Mouse (Mus musculus) testis, adult 2 months (tissue): Measurements from ENCODE around the gene Mrpl39. TPM values are rescaled to one million over a fixed set of nuclear protein-coding genes. Genes with fewer than 3 reads are reported as not detected.

Experiments used
- H3K27ac ChIP-seq: fragments of 200-500 bp; 2 replicates; pipeline ENCODE4 v1.5.1; 2012; ENCODE audit warnings: low read depth, low read length; ENCODE audit not compliant: control insufficient read depth, insufficient read depth
- H3K27me3 ChIP-seq: fragments of 200-500 bp; 2 replicates; pipeline ENCODE4 v1.6.1; 2012; ENCODE audit warnings: mild to moderate bottlenecking, low read length, moderate library complexity; ENCODE audit not compliant: control insufficient read depth, insufficient read depth
- H3K36me3 ChIP-seq: fragments of 200-500 bp; 2 replicates; pipeline ENCODE4 v1.6.1; 2012; ENCODE audit warnings: mild to moderate bottlenecking, low read length; ENCODE audit not compliant: control insufficient read depth, insufficient read depth
- H3K4me1 ChIP-seq: fragments of 200-500 bp; 2 replicates; pipeline ENCODE4 v1.6.1; 2012; ENCODE audit warnings: low read length; ENCODE audit not compliant: control insufficient read depth, insufficient read depth
- H3K4me3 ChIP-seq: fragments of 200-500 bp; 2 replicates; pipeline ENCODE4 v1.5.1; 2012; ENCODE audit warnings: low read depth, mild to moderate bottlenecking, low read length, moderate library complexity, mixed read lengths; ENCODE audit not compliant: control insufficient read depth
- CTCF ChIP-seq: fragments of 200-500 bp; IDR thresholded peaks from 2 replicates; pipeline ENCODE4 v1.5.1; 2012; ENCODE audit warnings: low read depth, mild to moderate bottlenecking, inconsistent platforms, low read length, moderate library complexity; ENCODE audit not compliant: control insufficient read depth, insufficient read depth, insufficient replicate concordance
- POLR2A ChIP-seq: fragments of 200-500 bp; IDR thresholded peaks from 2 replicates; pipeline ENCODE4 v1.6.1; 2012; ENCODE audit warnings: low read depth, mild to moderate bottlenecking, inconsistent platforms, low read length, moderate library complexity; ENCODE audit not compliant: control insufficient read depth
- polyA plus RNA-seq: library from polyadenylated mRNA; depleted of rRNA; stranded (reverse); fragments of >200 nt; gene quantifications from 2 replicates; pipeline ENCODE4 v1.2.3, GENCODE M21; 2012

Gene Mrpl39
- polyA plus RNA-seq, 1 experiment, result 54.7 TPM

- Histone ChIP-seq H3K27ac (no peak overlapping the region), H3K4me3 (no peak overlapping the region), H3K4me1 (peaks cover 2% of the 10 kb centered on the region; the same call in 1 of the 2 replicates), H3K27me3 (no peaks in the 10 kb centered on the region), H3K36me3 (no peaks in the 10 kb centered on the region)
- TF ChIP-seq POLR2A (no peak), CTCF (no peak)
These were observed 35.3 kb upstream of the Mrpl39 start for GRCm38 (mm10) chr16:84770891-84771290.

DNA sequence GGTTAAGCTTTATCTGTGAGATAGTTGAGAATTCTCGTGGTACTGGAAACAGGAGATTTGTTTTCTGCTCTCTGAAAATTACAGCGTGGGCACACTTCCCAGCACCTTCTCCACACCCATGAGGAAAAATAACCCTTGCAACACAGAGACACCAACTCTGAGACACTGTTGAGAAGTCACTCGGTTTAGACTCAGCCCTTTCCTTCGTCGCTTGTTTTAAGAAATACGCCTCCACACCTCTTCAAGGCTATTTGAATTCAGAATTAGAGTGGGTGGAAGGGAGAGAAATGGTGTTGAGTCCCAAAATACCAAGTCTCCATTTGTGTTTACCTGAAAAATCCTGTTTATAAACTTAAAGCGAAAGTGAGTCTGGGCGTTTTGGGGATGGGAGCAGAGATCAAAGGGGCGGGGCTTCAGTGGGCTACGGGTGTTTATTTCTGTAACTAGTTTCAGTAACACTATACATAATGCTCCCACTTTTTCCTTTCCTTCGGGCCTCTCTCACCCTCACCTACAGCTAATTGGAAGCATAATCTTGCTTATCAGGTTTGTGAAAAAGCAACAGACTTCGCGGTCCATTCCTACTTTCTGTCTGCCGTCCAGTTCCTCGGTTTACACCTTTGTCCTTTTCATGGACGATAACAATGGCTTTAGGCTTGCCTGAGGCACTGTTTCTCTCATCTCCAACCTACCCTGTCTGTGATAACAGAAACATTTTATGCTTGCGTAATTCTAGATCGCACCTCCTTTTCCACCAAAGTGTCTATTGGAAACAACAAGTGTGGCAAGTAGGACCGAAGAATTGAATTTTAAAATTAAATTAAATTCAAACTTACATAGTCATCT lies 34.3 kb upstream of the Mrpl39 start:
- no peak overlapping the region for H3K4me3 ChIP-seq
- peak overlapping the region; percentile 6; the same call in 1 of the 2 replicates for H3K27ac ChIP-seq
- no peaks in the 10 kb centered on the region for H3K27me3 ChIP-seq
- TF ChIP-seq POLR2A (no peak), CTCF (no peak)
- no peaks in the 10 kb centered on the region for H3K36me3 ChIP-seq
- H3K4me1 ChIP-seq, result peaks cover 2% of the 10 kb centered on the region; the same call in 1 of the 2 replicates

- Histone ChIP-seq H3K4me3 (no peak overlapping the region), H3K27ac (no peak overlapping the region; the same call in 1 of the 2 replicates)
- TF ChIP-seq CTCF (no peak), POLR2A (no peak)
These were observed 33.6 kb upstream of the Mrpl39 start for GRCm38 (mm10) chr16:84769182-84769581.

DNA sequence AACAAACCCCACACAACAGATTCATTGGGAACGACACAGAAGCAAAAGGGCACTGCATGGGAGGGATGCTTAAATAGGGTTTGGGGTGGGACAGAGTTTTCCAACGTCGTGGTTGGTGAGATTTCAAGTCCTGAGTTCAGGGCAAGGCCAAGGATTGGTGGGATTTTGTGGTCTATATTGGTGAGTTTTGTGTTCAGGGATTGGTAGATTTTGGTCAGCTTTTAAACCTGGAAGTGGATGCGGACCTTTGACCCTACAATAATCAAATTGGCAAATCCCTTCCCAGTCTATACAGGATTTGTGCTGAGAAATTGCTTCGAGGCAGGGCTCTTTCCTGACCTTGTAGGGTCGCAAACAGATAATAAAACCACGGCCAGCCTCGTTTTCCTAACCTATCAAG lies 32.4 kb upstream of the Mrpl39 start:
- H3K27ac ChIP-seq, result no peak overlapping the region
- no peaks in the 10 kb centered on the region for H3K27me3 ChIP-seq
- no peaks in the 10 kb centered on the region for H3K36me3 ChIP-seq
- no peak overlapping the region for H3K4me3 ChIP-seq
- TF ChIP-seq POLR2A, result no peak
- TF ChIP-seq CTCF, result no peak
- H3K4me1 ChIP-seq, result 0 out of 2 replicates have a peak, but pooled peaks cover 2% of the 10 kb centered on the region

More at GRCm38 (mm10) chr16:84769182-84769581, 33.6 kb upstream of the Mrpl39 start:
- H3K27me3 ChIP-seq, result no peaks in the 10 kb centered on the region
- H3K4me1 ChIP-seq, result peaks cover 2% of the 10 kb centered on the region; the same call in 1 of the 2 replicates
- no peaks in the 10 kb centered on the region for H3K36me3 ChIP-seq

- H3K4me1 ChIP-seq, result no peaks in the 10 kb centered on the region
- no peaks in the 10 kb centered on the region for H3K27me3 ChIP-seq
- H3K36me3 ChIP-seq, result no peaks in the 10 kb centered on the region
- H3K4me3 ChIP-seq, result no peak overlapping the region
- no peak for TF ChIP-seq POLR2A
- H3K27ac ChIP-seq, result 0 out of 2 replicates have a peak overlapping the region, but pooled peaks have one; percentile 29
These were observed 10.3 kb upstream of the Mrpl39 start for GRCm38 (mm10) chr16:84745721-84746306.

DNA sequence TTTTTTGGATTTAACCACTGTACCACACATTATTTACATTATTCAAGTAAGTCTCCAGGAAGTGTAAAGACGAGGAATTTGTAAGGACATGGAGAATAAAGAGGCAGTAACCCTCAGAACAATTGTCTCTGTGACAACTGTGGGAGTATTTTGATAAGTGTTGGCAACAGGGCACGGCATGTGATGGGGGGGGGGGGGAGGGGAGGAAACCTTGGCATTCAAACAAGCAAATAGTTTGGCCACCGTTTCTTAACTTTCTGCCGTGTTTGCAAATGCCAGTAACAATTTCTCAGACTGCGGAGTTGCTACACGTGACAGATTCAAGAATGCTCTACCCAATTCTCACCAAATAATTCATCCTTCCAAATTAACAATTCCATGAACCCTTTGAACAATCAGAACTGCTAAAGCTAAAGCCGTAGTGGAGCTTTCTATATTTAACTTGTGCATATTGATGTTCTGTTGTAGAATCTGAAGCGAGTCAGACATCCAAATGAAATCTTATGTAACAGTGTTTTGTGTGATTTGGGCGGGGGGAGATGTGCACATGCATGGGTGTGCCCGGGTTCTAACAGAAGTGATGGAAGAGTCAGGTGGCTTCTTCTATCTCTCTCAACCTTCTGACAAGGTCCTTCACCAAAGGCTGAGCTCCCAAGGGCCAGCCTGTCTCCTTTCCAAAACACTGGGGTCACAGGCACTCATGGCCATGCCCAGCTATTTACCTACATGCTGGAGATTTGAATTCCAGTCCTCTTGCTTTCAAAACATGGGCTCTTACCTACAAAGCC lies 9.4 kb upstream of the Mrpl39 start:
- Histone ChIP-seq H3K4me3 (no peak overlapping the region), H3K27ac (peak overlapping the region; percentile 70), H3K27me3 (no peaks in the 10 kb centered on the region), H3K4me1 (no peaks in the 10 kb centered on the region), H3K36me3 (no peaks in the 10 kb centered on the region)
- TF ChIP-seq CTCF (no peak), POLR2A (no peak)

GRCm38 (mm10) chr16:84737358-84737757 lies 1.8 kb upstream of the Mrpl39 start:
- TF ChIP-seq POLR2A (no peak), CTCF (no peak)
- Histone ChIP-seq H3K36me3 (no peaks in the 10 kb centered on the region), H3K4me3 (no peak overlapping the region), H3K4me1 (peaks cover 7% of the 10 kb centered on the region), H3K27me3 (no peaks in the 10 kb centered on the region), H3K27ac (no peak overlapping the region)
